Mouse (Mus musculus) gastrocnemius, adult 2 months (tissue): ENCODE data around the gene Gm10447. TPM values are rescaled to one million over a fixed set of nuclear protein-coding genes. Genes with fewer than 3 reads are reported as not detected.
"Not testable (repeated sequence)": the region's sequence is repeated elsewhere in the genome, so short reads cannot be mapped to it uniquely, and the experiment has no call there.

Source experiments
- DNase-seq: peaks from one replicate; pipeline ENCODE4 v3.0.0; 2022
- H3K27ac ChIP-seq: fragments of 200-600 bp; 2 replicates; pipeline ENCODE4 v1.8.1; 2022; ENCODE audit warnings: mild to moderate bottlenecking
- H3K4me3 ChIP-seq: fragments of 200-600 bp; 2 replicates; pipeline ENCODE4 v1.8.1; 2022; ENCODE audit warnings: mild to moderate bottlenecking, moderate library complexity
- CTCF ChIP-seq: fragments of 200-600 bp; IDR thresholded peaks from 2 replicates; pipeline ENCODE4 v1.8.1; 2022; ENCODE audit warnings: antibody characterized with exemption, mild to moderate bottlenecking, moderate library complexity
- intact Hi-C: fragments of 180-260 bp; cut with DNase I; formaldehyde crosslinking; loops from one replicate; pipeline ENCODE4 v1.15.1; 2025
- microRNA-seq: library from miRNA; unstranded; fragments of <30 nt; microRNA quantifications from one replicate; pipeline ENCODE4 v1.2.0, GENCODE M21; 2021
- total RNA-seq, 2 experiments: library from RNA; stranded (reverse); gene quantifications; 2 replicates each; pipeline ENCODE4 v1.2.3; 2021

Gene Gm10447
- total RNA-seq, 2 experiments from 2014 or later = not detected

DNA sequence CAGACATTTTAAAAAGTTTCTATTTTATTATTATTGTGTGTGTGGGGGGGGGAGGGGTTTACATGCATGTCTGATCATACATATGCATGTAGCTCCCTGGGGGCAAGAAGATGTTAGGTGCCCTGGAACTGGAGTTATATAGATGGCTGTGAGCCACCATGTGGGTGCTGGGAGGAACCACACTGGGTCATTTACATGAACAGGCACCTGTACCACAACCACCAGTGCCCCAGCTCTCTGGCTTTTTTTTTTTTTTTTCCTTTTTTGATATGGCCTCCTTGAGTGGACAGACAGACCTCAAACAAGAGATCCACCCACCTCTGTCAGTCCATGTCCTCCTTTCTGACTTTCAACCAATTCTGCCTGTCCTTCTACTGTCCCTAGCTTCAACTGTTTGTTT lies 27.7 kb downstream of the Gm10447 start:
- TF ChIP-seq CTCF = no peak
- intact Hi-C loops = no loop called here
- Histone ChIP-seq H3K4me3 (peak overlapping the region; percentile 80), H3K27ac (no peak overlapping the region)
- no peak for DNase-seq

DNA sequence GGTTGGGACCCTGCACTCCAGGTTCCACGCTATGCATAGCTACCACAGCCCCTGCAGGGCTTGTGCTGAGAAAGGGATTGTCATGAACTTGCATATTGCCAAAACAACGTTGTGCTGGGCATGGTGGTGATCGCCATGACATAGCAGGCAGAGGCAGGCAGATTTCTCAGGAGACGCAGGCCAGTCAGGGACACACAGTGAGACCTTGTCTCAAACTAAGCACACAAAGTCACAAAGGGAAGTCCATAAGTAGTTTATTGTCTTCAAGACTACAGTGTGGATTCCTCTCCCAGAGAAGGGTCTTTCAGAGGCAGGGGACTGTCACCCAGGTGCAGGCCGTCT lies 28.2 kb downstream of the Gm10447 start:
- DNase-seq = no peak
- no peak overlapping the region for H3K27ac ChIP-seq
- no peak for TF ChIP-seq CTCF
- H3K4me3 ChIP-seq = no peak overlapping the region
- intact Hi-C loops = no loop called here

DNA sequence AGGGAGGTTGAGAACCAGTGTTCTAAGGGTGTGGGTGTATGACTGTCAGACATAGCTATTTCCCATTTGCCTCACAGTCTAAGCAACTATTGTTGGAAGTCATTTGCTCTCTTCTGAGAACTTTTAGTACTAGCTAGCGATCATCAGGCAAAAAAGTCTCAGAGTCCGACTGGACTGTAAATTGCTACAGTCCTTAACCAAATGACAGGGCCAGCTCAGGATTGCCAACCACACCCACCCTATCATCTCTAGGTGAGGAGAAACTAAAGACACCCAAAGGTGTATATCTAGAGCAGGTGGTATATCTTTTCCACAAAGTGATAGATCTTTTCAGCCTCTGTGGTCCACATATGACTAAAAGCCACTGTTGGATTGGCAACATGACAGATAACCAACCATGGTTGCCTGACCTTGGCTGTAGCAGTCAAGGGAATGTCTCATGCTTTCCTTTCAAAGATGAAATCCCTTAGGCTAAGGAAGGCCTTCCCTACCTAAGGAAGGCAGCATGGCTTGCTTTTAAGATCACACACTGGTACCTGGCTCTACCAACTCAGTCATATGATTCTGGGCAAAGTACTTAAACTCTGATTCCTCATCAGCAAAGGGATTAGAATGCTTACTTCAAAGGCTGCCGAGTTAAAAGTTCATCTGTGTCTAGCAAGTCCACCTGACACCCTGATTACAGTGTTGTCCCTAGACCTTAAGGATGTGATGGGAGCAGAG lies 28.8 kb downstream of the Gm10447 start:
- Histone ChIP-seq H3K27ac (no peak overlapping the region), H3K4me3 (no peak overlapping the region)
- intact Hi-C loops = no loop called here
- no peak for DNase-seq
- no peak for TF ChIP-seq CTCF

DNA sequence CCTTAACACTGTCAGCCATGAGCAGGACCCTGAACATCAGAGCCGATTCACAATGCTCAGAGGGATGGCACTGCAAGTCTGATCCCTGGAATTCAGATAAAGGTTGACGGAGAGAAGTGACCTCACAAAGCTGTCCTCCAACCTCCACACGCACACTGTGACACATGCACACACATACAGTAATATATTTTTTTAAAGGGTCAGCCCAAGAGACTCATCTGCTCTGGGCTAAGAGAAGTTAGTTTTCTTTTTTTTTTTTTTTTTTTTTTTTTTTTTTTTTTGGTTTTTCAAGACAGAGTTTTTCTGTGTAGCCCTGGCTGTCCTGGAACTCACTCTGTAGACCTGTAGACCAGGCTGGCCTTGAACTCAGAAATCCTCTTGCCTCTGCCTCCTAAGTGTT lies 30.0 kb downstream of the Gm10447 start:
- H3K27ac ChIP-seq, DNase-seq, H3K4me3 ChIP-seq, intact Hi-C loops: not testable (repeated sequence)

DNA sequence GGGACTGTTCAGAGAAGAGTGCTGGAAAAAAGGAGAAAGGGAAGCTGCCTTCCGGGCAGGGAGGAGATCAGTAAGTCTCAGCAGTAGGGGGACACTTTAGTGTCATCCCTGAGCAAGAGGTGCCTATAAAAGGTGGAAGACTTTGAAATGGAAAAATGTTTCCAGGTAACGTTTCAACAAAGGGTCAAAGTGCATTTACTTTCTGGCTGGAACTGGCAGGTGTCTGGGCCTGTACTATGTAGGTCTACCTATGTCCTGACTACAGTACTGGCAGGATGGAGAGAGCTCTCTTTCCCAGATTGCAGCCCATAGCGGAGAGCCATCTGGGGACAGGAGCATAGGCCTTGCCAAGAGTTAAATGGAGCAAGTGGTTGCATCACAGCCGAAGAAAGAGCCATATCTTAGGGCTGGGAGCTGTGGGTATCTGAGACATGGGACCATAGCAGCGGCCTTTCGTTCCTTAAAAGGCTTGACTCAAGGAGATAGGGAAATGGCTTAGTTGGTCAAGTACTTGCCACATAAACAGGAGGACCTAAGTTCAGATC lies 31.1 kb downstream of the Gm10447 start:
- intact Hi-C loops = no loop called here
- no peak overlapping the region for H3K27ac ChIP-seq
- DNase-seq = no peak
- TF ChIP-seq CTCF = no peak
- H3K4me3 ChIP-seq = no peak overlapping the region

DNA sequence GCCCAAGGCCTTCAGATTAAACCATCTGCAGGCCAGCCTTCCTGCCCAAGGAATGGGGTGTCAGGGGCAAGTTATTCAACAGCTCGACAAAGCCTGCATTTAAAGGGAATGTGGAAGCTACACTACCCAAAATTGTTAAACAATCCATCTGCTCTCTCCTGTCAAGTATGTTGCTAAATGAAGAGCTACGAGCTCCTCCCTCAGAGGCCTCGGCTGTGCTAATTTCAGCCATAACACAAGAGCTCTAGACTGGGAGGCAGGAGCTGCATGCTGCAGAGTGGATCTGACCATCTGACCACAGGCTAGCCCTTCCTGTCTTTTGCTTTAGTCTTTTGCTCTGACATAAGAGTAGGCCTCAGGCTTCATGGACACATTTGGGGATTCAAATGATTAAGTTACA lies 31.7 kb downstream of the Gm10447 start:
- no peak for DNase-seq
- TF ChIP-seq CTCF = no peak
- intact Hi-C loops = no loop called here
- Histone ChIP-seq H3K4me3 (no peak overlapping the region), H3K27ac (no peak overlapping the region)

DNA sequence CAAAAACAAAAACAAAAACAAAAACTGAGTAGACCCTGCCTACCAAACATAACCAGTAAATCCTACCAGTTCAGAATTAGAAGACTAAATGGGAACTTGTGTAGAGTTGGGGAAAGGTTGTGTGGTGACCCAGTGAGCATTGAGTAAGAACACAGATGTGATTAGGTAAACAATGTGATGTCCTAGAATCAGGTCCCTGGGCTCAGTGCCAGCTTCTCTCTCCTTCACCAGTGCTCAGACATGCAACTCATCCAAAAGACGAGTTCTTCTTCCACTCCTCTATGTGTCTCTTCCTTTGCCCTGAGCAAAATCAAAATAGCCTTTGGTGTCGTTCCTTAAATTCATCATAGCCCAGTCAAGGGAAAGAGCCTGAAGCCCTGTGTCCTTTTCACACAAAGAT lies 32.1 kb downstream of the Gm10447 start:
- intact Hi-C loops = no loop called here
- H3K4me3 ChIP-seq = no peak overlapping the region
- TF ChIP-seq CTCF = no peak
- DNase-seq = no peak
- H3K27ac ChIP-seq = no peak overlapping the region

DNA sequence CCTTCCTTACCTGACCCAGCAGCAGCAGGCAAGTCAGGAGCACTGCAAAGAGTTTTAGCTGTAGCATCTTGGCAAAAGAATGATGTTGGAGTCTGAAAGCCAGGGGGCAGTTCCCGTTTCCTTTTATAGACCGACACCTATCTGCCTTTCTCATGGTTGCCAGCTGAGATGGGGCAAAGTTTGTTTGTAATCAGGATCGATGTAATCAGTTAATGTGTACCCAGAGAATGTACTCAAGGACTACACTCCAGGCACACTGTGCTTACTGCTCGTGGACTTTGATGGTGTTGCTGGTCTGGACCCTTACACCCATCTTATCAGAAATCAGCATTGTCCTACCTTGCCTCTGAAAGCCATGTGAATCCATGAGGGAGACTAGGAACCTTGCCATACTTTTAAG lies 33.9 kb downstream of the Gm10447 start, which contains the start of gene Leap2:
Leap2 (minus strand) TSS at position 135 of the 400 bp plus-strand sequence.
- Histone ChIP-seq H3K27ac (no peak within 1 kb of the TSS), H3K4me3 (no peak within 1 kb of the TSS)
- intact Hi-C loops = no loop called here
- no peak for DNase-seq
- no peak for TF ChIP-seq CTCF

DNA sequence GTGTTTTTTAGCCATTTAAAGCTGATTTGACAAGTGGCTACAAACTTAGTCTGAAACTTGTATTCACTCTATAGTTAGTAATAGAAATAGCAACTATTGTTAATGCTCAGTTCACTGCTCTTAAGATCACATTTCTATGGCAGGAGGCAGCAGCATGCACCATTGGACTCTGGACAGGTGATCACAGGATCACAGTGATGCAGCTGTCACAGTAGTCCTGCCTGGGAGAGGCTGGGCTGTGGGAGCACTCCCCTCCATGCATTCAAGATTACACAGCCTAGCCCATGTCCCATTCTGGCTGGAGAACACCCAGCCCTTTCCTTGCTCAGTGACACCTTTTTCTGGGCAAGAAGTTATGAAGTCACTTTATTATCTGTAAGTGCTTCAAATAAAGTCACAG lies 38.9 kb downstream of the Gm10447 start:
- no peak for TF ChIP-seq CTCF
- Histone ChIP-seq H3K4me3 (no peak overlapping the region), H3K27ac (no peak overlapping the region)
- intact Hi-C loops = no loop called here
- DNase-seq = no peak

DNA sequence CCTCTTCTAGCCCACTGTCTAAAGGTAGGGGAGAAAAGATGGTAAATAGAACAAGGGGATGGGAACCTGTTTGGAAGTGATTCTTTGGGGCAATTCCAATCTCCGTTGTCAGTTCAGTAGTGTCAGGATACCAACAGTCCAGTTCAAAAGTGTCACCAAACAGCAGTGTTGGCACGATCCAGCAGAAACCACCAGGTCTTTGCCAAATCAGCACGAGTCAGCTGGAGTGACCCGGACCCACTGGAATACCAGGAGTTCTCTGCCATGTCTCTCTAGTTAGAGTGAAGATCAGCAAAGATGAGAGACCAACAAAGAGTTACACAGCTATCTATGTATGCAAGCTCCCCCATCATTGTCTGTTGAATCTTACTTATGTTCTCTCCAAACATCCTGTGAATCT lies 43.0 kb downstream of the Gm10447 start:
- Histone ChIP-seq H3K4me3 (no peak overlapping the region), H3K27ac (no peak overlapping the region)
- intact Hi-C loops = no loop called here
- no peak for TF ChIP-seq CTCF
- no peak for DNase-seq

DNA sequence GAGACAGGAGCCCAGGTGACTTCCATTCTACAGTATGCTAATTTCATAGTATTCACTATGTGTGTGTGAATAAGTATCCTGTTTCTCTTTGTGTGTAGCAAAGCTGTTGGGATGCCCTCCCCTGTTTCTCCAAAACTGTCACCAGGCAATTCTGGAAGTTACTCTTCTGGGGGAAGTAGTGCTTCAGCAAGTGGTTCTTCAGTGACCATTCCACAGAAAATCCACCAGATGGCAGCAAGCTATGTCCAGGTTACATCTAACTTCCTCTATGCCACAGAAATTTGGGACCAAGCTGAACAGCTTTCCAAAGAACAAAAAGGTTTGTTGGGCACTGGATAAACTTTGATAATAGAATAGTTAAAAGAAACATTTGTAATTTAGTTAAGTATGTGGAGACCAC lies 45.2 kb downstream of the Gm10447 start:
- TF ChIP-seq CTCF = peak; percentile 72
- H3K27ac ChIP-seq = no peak overlapping the region
- intact Hi-C loops = no loop called here
- H3K4me3 ChIP-seq = no peak overlapping the region
- no peak for DNase-seq

Small RNA genes lying within 50 kb of the gene (microRNA-seq; reads per million reads assigned to microRNA genes)
- gene Mir6920 = not detected

Other genes with a start within 250 kb of the Gm10447 start
- gene Hspa4, start 156.7 kb downstream of the Gm10447 start, total RNA-seq = 100 to 1,000 TPM in 1 of 2 experiments, 10 to 100 TPM in 1; 80.2 to 106 TPM
- gene Zcchc10, start 132.4 kb downstream of the Gm10447 start, total RNA-seq = 1 to 10 TPM; 5.5 to 9.4 TPM
- gene Aff4, start 106.3 kb downstream of the Gm10447 start, total RNA-seq = 100 to 1,000 TPM in 1 of 2 experiments, 10 to 100 TPM in 1; 99.7 to 107 TPM
- gene Leap2, start 33.9 kb downstream of the Gm10447 start, total RNA-seq = not detected
- 1,000 to 10,000 TPM; 1,156 to 1,696 TPM for gene Uqcrq, start 26.3 kb downstream of the Gm10447 start, total RNA-seq
- under 1 TPM; 0.26 to 0.61 TPM for gene Gdf9, start 26.1 kb downstream of the Gm10447 start, total RNA-seq
- under 1 TPM; 0.36 to 0.54 TPM for gene Shroom1, start 95 bp upstream of the Gm10447 start, total RNA-seq
- gene Gm9837, start 13.4 kb upstream of the Gm10447 start, total RNA-seq = not detected
- not detected for gene Gm9945, start 23.1 kb upstream of the Gm10447 start, total RNA-seq
- under 1 TPM; 0.06 to 0.15 TPM for gene Sowaha, start 23.2 kb upstream of the Gm10447 start, total RNA-seq
- gene Sept8, start 62.1 kb upstream of the Gm10447 start, total RNA-seq = 10 to 100 TPM in 1 of 2 experiments, 1 to 10 TPM in 1; 9.5 to 14.0 TPM
- 1 to 10 TPM; 4.6 to 6.3 TPM for gene Kif3a, start 110.3 kb upstream of the Gm10447 start, total RNA-seq
- gene Il4, start 161.6 kb upstream of the Gm10447 start, total RNA-seq = not detected
- not detected for gene Il13, start 177.6 kb upstream of the Gm10447 start, total RNA-seq